Mouse (Mus musculus) stomach, postnatal 0 days (tissue): ENCODE results near the gene Idua.
"Not testable (repeated sequence)": the region's sequence is repeated elsewhere in the genome, so short reads cannot be mapped to it uniquely, and the experiment has no call there.

Source experiments
- CTCF ChIP-seq: IDR thresholded peaks from 2 replicates; pipeline ENCODE4 v1.5.1; 2016; ENCODE audit warnings: antibody characterized with exemption, low read depth, mild to moderate bottlenecking, moderate library complexity
- EP300 ChIP-seq: optimal IDR thresholded peaks from 2 replicates; pipeline ENCODE3; 2016; ENCODE audit warnings: antibody characterized with exemption

DNA sequence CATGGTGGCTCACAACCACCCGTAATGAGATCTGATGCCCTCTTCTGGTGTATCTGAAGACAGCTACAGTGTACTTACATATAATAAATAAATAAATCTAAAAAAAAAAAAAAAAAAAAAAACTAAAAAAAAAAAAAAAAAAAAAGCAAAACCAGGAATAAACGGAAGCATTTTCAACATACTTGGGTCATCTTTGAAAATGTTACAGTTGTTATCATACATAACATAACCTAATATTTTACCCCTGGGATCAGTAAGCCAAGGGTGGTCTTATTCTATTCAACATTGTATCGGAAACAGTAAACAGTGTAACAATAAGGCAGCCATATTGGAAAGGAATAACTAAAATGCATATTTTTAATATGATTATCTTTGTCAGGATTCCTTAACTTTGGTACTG is 26.0 kb upstream of the Idua start:
- TF ChIP-seq CTCF, EP300: not testable (repeated sequence)
